Mouse (Mus musculus) G1E (cell line): ENCODE results near the gene Filip1l.

Experiments
- CTCF ChIP-seq: IDR thresholded peaks from 2 replicates; pipeline ENCODE4 v1.5.1; 2012; ENCODE audit warnings: low read depth, low read length, inconsistent platforms, mixed read lengths
- GATA1 ChIP-seq: IDR thresholded peaks from 2 replicates; pipeline ENCODE4 v1.6.1; 2012; ENCODE audit warnings: borderline replicate concordance, low read length, inconsistent platforms, mixed read lengths
- TAL1 ChIP-seq: conservative IDR thresholded peaks from 2 replicates; pipeline ENCODE4 v1.6.1; 2012; ENCODE audit warnings: low read depth, low read length, inconsistent platforms, mixed read lengths

DNA sequence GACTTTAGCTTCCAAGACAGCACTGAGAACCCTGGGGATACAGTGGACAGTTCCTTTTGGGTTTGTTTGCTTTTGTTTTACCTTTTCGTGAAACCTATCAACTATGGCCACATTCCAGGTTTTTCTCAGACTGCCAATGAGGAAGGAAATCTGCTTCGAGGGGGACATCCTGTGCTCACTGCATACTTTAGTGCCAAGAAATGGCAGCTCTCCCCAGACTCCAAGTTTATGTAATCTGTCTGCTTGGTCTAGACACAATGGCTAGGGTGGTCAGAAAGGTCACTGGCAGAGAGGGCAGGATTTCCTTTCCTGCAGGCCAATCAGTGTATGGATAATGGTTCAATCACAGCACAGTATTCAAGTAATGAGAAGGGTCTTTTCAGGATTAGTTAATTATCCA lies 229.1 kb downstream of the Filip1l start:
- TF ChIP-seq CTCF (no peak), TAL1 (no peak), GATA1 (no peak)
